Mouse (Mus musculus) left cerebral cortex, adult 18-20 months (tissue): ENCODE measurements around the gene Myo1h. TPM values are rescaled to one million over a fixed set of nuclear protein-coding genes. Genes with fewer than 3 reads are reported as not detected.
A peak's percentile ranks its signal among the peaks of the same experiment; 100 is the strongest.

Source experiments
- DNase-seq, 2 experiments: peaks; one replicate each; pipeline ENCODE4 v3.0.0; 2021 to 2022; ENCODE audit warnings: low spot score in 2 of 2, mixed read lengths in 1 of 2
- long read RNA-seq, 2 experiments: library from polyadenylated mRNA; stranded (forward); transcript quantifications; one replicate each; pipeline ENCODE4 v2.0.0; 2021
- total RNA-seq, 2 experiments: library from RNA; stranded (reverse); gene quantifications; 2 replicates each; pipeline ENCODE4 v1.2.3; 2021

Myo1h gene
- total RNA-seq: 1 to 10 TPM; 2.5 to 3.3 TPM
- long read RNA-seq, experiment 1, partial matches to known transcripts: 0 of 4 reads
- long read RNA-seq, experiment 1, other reads (novel, unspliced or antisense): 3 of 4 reads
- long read RNA-seq, experiment 2, partial matches to known transcripts: 0 of 2 reads
- long read RNA-seq, experiment 2, other reads (novel, unspliced or antisense): 1 of 2 reads

DNA sequence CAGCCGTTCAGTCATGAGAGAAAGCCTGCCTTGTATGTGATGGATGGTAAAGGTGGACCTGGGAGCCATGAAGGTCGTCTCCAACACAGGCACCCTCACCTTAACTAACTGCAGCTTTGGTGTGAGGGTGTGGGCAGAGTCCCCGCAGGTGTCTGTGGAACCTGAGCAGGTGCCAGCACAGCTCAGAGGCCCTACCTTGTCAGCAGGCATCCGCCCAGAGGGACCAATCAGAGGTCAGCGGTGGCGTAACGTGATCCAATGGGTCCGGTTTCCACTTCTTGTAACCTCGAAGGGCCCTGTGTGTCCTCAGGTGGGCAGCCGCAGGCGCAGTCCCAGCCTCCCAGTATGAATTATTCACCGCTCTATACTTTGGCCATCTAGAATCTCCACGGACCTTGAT lies at the start of gene Myo1h:
Gene Myo1h (plus strand): TSS at position 293 of the 400 bp plus-strand sequence.
- DNase-seq: no peak

DNA sequence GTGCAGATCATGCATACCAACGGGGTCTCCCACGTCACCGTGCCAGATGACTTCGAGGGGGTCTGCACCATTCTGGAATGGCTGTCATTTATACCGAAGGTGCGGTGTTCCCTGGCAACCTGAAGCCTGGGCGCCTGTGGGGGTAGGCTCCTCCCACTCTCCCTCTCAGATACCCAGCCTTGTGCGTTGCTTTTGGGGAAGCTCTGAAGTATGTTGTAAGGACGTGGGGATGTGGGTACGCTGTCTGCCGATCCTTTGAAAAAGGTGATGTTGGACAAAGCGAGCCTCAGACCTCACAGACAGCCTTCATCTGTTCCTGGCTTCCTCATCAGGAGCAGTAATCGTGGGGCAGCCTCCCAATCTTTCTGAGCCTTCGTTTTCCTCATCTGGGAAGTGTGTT lies 49.2 kb upstream of the Myo1h start:
- no peak for DNase-seq

DNA sequence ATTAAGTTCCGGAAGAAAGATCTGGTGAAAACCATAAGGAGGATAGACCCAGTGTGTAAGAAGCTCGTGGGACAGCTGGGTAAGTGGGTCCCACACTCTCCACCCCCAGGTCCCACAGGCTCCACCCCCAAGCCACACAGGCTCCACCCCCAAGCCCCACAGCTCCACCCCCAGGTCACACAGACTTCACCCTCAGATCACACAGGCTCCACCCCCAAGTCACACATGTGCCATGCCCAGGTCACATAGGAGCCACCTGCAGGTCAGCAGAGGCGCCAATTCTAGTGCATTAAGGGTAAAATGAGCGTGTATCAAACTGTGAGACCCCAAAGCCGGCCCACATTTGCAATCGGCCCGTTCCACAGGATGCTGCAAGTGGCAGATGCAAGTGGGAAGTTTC lies 42.5 kb upstream of the Myo1h start:
- no peak for DNase-seq

DNA sequence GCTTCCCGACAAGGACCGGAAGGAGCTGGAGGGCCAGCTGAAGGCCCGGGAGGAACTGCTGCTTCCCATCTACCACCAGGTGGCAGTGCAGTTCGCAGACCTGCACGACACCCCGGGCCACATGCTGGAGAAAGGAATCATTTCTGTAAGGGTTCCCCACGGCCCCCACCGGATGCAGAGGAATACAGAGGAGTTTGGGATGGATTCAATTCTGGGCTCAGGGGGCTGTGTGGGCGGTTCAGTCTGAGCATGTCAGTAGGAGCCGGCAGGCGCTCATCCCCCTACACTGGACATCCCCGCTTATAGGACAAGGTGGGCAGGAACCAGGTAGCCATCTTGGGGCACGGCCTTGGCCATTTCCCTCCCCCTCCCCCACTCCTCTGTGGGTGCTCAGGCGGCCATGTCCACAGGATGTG lies 40.8 kb upstream of the Myo1h start:
- peak; percentile 64 to 74 for DNase-seq

DNA sequence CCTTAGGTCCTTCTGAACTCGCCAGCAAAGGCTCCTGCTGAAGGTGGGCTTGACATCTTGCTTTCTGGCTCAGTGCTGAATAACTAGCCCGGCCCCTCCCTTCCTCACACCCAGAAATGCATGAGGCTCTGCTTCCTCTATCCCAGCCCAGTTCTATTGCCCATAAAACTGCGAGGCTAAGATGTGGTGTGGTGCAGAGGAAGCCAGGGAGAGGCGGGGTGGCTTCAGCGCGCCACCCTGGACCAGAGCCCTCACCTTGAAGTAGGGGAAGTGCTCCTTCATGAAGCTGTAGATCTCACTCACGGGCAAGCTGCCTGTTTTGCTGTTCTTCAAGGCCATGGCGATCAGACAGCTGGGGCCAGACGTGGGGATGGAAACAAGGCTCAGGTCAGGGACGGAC lies 29.5 kb upstream of the Myo1h start:
- DNase-seq: no peak

DNA sequence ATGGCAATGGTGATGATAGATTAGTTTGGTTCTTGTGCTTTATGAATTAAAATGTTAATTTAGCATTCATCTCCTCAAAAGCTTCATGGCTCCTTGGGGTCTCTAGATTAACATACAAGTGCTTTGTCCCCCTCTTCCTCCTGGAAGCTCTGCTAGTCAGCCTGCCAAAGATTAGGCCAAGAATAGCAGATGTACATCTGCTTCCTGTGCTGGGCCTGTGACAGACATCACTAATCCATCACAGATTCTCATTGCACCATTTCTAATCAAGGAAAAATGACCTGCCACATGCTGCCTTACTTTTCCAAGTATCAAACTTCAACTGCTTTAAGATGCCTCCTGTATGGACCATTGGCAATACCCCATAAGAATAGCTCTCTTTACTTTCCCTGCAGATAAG lies 27.5 kb upstream of the Myo1h start:
- DNase-seq: no peak

DNA sequence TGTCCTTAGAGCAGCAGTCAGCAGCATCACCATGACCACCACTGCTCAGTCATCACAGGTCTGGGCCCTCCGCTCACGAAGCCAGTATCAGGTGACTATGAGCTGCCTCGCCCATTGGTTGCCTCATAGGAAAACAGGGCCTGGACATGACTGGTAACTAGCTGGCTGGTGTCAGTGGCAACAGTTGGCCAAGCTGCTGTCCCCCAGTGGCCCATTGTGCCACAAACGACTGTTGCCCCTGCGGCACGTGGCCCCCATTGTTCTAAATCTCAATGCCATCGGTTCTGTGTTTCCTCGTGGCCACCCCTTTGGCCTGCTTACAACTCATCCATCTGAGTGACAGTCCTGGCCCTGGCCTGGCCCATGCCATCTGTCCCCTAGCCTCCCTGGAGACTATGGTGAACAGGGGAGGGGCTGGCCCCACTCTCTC lies 24.9 kb upstream of the Myo1h start:
- DNase-seq: no peak

DNA sequence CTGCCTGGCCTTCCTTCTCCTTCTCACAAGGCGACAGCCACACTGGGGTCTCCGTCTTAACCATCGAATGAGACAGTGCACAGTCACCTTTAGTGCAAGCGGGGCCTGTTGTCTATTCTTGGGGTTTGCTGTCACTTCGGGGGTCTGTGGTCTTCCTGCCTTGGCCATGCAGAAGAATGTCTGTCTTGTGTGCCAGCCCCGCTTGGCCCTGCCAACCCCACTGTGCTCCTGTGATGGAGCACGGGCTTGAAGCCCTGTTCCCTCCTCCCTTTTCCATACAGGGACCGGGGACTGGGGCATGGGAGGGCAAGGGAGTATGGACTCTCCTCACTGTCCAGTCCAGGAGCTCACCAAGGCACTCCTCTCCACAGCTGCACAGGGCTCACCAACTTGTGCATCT lies 24.2 kb upstream of the Myo1h start:
- no peak for DNase-seq

DNA sequence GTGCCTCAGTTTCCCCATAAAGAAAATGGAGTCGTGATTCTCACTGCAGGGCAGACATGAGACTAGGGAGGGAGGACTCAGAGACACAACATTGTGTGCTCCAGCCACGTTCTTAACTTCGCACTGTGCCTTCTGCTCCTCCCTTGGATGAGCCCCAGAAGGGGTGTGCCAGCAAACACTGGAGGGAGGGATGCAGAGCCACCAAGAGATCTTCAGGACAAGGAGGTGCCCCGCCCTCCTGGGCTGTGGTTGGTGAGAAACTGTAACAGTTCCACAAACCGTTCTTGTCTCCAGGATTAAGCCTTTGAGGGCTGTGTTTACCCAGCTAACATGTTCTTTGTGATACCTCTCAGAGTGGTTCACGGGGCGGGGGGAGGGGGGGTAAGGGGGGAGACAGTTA lies 20.3 kb upstream of the Myo1h start:
- DNase-seq: no peak

DNA sequence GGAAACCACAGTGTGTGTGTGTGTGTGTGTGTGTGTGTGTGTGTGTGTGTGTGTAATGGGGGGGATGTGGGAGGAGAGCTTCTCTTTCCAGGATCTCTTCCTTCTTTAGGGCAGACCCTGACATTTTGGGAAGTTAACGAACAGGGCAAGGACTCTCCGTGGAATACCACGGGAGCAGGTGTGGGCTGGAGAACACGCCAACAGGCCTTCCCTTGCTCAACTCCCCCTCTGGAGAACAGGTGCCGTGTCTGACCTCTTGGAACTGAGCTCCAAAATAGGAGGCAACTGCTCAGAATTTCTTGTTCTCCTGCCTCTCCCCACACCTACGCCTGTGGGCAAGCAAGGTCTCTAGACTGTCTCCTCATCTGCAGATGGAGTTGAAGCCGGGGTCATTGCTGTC lies 19.5 kb upstream of the Myo1h start:
- no peak for DNase-seq

DNA sequence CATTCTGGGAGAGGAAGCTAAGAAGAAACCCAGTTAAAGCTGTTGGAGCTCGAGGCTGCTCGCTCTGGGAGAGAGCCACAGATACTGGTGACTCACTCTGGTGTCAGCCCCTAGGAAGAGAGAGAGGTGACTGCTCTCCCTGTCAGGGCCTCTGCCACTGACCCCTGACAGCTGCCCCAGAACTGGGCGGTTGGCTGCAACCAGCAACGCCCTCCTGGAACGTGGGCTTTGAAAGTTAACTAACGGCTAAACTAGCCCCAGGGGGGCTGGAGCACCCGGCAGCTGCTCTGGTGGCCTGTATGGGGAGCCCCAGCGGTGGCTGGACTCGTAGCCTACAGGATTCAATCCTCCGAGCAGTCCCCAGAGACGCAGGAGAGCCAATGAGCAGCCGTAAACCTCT lies 19.0 kb upstream of the Myo1h start:
- DNase-seq: no peak

DNA sequence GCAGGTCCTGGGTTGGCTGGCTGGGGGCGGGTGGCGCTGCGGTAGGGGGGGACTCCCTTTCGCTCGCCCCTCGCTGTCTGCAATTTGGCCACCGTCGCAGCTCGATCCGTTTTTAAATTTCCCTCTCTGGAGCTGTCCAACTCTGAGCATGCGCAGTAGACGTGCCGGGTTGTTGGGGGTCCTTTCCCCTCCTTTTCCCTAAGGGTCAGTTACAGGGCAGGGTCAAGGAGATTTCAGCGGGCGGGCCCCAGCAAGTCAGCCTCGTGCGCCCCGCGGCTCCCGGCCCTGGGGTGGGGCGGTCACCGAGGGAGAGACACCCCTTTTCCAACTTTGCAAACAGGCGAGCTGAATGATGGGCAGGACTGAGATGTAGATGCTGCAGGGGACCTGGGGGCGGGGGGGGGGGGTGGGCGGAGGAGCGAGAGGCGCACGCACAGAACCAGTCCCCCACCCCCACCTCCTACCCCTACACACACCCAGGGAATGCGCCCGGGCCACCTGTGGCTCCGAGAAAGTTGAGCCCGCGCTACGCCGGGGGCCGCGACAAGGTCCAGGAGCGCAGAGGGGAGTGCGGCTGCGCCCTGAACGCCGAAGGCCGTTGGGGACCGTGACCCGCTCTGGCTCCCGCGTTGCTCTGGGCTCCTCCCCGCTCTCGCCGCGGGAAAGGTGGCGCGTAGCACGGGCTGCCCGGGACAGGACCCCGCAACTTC lies 15.1 kb upstream of the Myo1h start, which contains the start of gene Foxn4:
Gene Foxn4 (minus strand): TSS at position 115 of the 710 bp plus-strand sequence.
- no peak for DNase-seq

DNA sequence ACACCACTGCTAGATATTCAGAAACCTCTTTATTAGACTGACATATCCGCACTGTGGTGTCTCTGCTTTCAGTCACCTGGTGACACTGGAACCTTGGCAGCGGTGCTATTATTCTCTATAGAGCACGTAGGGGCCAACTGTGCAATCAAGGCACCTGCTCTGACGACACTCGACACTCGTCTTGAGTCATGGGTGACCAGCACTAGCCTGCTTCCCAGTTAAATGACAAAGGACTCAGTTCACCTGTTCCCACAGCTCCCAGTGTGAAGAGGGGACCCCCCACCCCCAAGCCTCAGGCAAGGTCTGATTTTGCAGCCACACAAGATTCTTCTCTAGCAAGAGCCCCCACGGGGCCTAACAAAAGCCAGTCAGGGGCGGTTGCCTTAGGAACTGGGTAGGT lies 13.6 kb upstream of the Myo1h start:
- no peak for DNase-seq

DNA sequence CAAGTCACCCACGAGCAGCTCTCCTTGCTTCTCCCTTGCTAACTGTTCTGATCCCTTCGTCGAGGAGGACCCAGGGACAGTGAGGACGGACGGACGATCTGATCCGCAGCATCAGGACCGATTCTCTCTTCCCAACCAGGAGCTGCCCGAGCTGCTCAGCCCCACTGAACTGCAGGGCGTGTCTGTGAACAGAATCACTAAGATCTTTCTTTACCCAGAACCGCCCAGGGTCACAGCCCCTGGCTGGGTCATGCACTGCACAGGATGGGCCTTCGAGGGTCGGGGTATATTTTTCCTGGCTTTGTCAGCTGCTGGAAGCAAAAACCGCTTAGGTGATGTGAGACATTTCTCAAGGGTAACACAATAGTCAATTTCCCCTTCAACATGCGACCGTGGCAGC lies 13.0 kb upstream of the Myo1h start:
- no peak for DNase-seq

DNA sequence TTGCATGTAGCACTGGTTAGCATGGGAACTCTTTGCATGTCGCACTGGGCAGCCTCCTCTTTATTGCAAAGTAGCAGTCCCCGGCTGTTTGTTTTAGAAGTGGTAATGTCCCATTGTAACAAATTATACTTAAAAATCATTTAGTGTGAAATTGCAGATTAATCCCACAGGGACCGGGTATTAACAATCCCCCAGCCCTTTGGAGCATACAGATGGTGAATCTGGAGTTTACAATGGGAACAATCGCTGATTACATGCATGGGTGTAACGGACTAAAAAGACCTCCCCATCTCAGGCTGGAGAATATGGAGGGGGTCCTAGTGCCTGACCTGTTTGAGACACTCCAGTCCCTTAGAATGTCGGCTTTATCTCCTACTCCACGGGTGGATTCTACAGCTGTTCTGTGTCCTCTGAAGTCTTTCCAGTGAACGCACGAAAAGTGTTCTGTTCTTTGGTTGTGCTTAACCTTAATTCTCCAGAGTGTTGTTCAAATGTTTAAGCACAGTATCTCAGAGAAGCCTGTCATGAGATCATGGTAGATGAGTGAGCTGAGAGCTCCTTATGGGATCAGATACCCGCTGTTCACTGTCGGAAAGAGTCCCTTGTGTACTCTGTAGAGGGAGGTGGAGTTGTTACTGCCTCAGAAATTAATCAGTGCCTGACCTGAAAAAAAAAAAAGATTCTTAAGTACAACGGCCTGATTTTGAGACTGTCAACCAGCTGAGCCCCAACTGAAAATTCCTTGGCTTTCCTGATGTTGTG lies 9.4 kb upstream of the Myo1h start:
- no peak for DNase-seq

DNA sequence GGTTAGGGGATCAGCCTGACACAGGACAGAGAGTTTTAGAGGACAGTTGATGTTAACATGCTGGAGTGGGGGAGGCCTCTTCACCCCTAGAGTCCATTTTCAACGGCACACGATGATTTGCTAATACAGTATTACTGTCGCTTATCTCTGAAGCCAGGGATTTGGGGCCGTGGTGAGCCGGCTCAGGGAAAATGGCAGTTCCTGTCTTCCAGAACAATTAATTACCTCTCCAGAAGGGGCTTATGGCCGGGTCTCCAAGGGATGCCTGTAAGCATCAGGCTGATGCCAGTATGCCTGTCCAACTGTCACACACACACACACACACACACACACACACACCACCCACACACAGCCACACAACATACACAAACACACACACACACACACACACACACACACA lies 6.6 kb upstream of the Myo1h start:
- no peak for DNase-seq

DNA sequence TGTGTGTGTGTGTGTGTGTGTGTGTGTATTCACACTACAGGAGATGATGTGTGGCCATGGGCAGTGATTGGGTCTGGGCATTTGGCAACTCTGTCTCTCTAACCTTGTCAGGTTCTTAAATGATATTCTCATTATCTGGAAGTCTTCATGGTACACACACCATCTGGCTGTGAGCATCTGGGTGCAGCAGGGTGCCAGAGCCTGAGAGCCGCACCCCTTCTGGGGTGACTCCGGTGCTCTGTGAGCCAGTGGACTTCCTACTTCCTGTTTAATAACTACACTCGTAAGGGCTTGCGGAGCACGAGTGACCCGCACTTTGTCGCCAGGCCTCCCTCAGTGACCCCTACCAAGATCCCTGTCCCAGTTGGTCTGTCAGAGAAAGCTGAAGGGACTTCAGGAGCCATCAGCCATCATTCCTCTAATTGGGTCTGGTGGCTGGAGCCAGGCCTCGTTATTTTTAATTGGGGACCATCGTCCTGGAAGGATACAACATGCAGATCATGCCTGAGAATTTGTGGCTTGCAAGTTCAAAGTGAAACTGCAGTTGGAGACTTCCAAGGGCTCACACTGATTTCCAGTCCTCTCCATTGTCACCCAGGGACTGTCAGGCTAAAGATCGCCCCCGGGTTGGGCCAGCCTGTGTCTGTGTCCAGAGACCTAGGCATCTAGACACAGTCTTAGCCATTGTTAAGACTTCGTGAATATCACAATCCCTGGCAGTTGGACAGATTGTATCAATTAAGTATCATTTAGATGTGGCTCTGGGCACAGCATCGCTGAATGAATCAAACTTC lies 4.2 kb upstream of the Myo1h start:
- no peak for DNase-seq

DNA sequence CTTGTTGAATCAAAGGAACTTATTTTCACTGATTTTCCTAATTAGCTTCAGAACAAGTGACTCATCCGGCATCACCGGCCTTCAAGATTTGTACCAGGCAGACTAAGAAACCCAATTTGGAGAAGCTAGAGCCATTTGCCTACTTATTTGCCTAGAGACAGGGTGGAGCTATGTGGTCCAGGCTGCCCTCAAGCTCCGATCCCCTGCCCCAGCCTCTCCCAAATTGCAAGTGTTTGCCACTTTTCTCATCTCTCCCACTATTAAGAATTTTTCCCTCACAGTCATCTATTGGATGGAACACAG lies 3.6 kb upstream of the Myo1h start:
- DNase-seq: no peak

DNA sequence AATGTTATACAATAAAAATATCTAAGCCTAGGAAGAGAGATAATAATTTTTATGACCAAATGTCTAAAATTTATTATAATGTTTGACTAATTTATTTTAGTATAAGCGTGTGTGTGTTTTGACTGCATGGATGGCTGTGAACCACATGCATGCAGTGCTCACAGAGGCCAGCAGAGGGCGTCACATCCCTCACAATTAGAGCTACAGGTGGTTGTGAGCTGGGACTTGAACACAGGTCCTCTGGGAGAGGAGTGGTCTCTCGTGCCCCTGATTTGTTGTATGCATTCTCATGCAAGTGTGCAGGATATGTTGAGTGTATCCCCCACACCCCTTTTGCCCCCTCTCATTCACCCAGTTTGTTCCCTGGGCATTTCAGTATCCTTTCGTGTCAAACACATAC lies 2.9 kb upstream of the Myo1h start:
- no peak for DNase-seq

DNA sequence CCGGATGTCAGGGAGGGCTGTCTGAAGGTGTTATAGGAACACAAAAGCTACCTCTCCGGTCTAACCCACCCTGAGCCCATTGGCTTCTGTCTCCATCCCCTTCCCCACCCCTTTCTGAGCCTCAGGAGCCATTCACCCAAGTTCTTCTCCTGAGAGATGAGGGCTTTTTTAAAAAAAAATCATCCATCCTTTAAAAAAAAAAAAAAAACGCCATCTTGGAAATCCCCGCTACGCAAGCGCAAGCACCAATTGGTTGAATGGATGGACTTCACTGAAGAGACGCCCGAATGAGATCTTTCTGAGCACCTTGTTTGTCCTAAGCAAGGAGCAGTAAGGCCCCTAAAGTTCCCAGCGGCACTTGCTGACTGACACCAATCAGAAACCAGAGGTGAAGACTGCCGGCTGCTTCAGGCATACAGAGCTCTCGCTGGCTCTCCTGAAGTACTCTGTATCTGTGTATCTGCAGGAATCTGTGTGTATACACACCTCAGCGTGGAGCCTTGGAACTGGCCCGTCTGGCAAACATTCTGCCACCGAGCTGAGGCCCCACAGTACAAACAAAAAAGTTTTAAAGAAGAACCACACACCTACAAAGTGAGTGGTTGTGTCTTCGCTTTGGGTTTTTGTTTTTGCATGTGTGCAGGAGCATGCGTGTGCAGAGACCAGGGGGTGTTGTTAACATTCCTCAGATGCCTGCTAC lies 1.9 kb upstream of the Myo1h start:
- DNase-seq: no peak

DNA sequence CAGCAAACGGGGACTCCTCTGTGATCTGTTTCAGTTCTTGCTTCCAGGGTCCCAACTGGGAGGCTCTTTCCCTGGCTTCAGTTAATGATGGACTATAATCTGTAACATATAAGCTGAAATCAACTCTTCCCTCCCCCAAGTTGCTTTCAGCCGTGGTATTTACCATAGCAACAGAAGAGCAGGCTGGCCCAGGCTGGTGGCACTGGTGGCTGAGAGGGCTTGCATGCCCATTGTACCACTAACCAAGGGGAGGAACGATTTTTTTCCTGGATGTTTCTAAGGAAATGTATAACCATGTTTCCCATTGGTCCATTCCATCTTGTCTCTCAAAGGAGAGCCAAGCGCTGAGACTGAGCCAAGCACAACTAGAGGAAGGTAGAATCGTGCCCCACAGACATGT lies 570 bp upstream of the Myo1h start:
- DNase-seq: no peak
